Mouse (Mus musculus) lung, postnatal 0 days (tissue): ENCODE results near the gene Trmt61a.

ENCODE experiments used
- CTCF ChIP-seq: IDR thresholded peaks from 2 replicates; pipeline ENCODE4 v1.5.1; 2016; ENCODE audit warnings: antibody characterized with exemption, mild to moderate bottlenecking
- EP300 ChIP-seq: IDR thresholded peaks from 2 replicates; pipeline ENCODE4 v1.6.1; 2016; ENCODE audit warnings: antibody characterized with exemption, mild to moderate bottlenecking, control low read depth

- TF ChIP-seq EP300 (no peak), CTCF (no peak)
These were observed 18.6 kb upstream of the Trmt61a start for GRCm38 (mm10) chr12:111659331-111659730.
